Mouse (Mus musculus): Measurements from ENCODE around the gene Gm16253. TPM values are rescaled to one million over a fixed set of nuclear protein-coding genes. Genes with fewer than 3 reads are reported as not detected.

Gene Gm16253
- total RNA-seq (2023; ENCODE audit: inconsistent age) = 1.1 TPM in 1 of 4 replicates, not detected in the others

DNA sequence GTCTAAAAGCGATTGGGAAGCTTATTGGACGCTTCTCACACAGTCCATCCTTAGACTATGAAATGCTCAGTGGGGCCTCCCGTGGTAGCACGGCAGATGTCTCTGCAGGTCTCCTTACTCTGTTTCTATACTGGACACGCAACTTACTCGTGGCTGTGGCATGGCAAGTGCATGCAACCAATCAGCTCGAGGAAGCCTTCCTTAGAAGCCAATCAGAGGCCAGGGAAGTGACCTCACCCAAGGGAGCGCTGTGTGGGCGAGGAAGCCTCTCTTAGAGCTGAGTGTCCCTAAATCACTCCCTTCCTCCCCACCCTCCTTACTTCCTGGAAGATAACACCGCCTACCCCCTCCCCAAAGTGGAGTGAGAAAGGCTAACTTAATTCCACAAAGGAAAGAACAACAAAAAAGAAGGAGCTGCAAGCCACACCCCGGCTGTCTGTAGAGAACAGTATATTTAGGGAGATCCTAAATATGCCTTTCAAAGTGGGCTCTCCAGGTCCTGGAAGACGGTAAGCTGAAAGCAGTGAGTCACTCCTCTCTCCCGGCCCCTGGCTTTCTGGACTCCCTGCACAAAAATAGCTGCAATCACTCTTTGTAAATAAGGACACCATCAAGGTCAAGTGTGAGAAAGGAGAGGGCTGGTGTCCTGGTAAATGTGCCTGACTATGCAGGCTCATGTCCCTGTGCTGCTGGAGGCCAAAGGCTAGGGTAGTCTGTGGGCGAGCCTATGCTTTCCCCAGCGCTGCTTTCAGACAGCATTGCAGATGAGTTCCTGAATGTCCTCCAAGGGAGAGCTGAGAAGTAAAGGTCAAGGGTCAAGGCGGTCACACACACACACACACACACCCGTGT is at the start of gene Gm16253:
TSS of gene Gm16253 (plus strand) at position 295 of the 852 bp plus-strand sequence.

DNA sequence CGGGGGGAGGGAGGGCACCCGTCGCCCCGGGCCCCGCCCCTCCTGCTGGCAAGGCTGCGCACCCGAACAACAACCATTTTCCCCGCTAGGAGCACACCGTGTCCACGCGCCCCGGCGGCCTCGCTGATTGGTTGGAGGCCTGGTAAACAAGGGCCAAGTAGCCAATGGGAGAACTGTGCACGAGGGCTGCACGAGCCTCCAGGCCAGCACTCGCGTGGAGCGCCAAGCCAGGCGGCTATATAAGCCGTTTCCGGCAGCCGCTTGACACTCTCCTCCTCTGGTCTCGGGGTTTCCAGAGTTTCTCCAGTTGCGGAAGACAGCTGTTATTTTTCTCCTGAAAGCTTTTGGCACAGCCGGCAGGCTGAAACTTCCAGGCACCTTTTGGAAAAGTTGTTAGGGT is 19.1 kb upstream of the Gm16253 start, which contains the start of gene Txnip:
TSS of gene Txnip (plus strand) at position 264 of the 400 bp plus-strand sequence.

DNA sequence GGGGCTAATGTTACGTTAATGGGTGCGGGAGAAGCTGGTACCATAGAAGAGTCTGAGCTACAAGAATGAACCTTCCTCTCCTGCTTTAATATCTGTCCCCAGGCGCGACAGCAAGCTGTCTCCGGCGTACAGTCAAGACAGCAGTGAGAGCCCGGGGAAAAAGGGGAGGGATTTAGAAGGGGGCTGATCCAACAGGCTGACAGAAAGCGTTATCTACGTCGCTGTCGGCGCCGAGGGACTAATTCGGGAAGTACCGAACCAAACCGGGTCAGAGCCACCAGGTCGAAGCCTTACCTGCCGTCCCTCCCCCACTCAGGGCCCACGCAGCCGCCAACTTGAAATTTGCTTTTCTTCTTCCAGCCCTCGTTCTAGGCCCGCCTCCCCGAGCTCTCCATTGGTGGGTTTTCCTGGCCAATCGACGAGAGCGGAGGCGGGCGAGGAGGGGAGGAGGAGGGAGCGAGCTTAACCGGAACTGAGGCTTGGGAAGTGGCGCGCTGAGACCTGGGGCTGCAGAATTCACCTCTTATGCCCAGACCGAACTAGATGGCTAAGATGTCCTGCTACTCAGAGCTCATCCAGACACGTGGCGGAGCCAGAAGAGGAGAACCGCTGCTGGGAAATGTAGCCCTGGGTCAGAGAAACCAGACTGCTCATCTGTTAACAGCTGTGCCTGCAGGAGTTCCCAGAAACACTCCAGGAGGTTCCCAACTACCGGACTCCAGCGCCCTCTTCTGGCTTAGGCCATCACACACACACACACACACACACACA is 17.2 kb downstream of the Gm16253 start, which contains the start of gene Polr3gl:
TSS of gene Polr3gl (minus strand) at position 392 of the 771 bp plus-strand sequence.

DNA sequence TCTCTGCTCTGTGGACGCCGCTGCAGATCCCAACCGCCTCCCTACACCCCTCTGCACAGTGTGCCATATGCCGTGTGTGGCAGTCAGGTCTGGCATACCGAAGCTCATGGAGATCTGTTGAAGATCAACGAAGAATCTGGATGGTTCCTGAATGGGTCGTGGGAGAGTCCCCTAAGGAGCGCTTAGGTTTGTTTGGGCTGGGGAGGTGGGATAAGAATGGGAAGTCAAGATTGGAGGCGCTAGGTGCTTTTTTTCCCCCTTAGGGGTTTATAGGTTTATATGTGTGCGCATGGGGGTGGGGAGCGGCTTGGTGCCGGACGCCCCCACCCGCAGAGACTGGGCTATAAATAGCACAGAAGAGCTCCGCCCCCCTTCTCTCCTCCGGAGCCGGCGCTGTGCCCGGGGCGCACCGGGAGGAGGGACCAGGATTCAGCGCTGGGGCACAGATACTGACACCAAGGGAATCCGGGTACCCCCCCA is 19.5 kb downstream of the Gm16253 start, which contains the start of gene Ankrd34a:
TSS of gene Ankrd34a (plus strand) at position 409 of the 480 bp plus-strand sequence.

DNA sequence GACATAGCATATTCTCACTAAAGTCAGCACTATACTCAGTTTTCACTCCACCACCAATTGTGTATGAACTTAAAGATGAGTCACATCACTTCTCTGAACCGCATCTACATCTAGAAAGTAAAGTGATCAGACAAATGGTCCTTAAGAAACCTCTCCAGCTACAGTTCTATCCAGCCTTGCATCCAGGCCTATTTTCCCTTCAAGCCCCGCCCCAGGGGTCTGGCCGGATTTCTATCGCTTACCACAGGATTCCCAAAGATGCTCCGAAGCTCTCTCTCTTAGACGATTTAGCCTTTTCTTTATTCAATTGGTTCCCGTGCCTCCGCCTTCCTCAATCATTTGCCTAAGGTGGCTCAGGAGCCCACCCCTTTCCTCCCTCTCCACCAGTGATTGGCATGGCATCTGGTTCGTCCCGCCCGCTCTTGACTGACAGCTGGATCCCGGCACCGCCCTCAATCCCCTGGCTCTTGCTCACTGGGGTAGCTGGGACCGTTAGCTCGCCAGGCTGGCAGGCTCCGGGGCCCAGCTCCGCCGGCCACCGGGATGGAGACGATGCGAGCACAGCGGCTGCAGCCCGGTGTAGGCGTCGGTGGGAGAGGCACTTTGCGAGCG is 24.0 kb downstream of the Gm16253 start, which contains the start of gene Lix1l:
TSS of gene Lix1l (plus strand) at position 511 of the 612 bp plus-strand sequence.

DNA sequence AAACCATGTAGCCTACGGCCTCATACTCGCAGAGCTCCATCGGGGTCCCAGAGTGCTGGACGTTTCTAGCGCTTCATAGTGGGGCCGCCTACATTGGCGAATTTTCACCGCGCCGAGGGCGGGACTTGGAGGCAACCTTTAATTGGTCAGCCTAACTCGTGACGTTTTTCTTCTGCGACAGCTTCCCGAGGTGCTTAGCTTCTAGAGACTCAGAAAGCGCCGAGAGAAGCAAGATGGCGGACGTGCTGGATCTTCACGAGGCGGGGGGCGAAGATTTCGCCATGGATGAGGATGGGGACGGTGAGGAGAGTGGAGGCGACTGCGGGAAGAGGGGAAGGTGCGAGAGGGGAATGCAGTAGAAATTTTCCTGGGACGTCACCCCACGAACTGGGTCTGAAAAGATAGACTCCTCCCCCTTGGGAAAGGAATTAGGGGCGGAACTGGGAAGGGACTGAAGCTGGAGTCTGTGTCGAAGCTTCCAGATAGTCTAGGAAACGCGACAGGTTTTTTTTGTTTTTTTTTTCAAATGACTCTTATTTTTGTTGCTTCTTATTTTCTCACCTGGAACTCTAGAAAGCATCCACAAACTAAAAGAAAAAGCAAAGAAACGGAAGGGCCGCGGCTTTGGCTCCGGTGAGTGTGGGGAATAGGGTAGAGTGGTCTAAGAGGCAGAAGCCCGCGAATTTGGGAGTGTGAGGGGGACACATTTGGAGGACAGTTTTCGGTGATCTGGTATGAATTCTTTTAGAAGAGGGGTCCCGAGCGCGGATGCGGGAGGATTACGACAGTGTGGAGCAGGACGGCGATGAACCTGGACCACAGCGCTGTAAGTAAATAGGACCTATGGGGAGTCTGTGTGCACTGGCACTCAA is 53.2 kb downstream of the Gm16253 start, which contains the start of gene Rbm8a:
TSS of gene Rbm8a (plus strand) at position 205 of the 872 bp plus-strand sequence.

Other genes with a start within 250 kb of the Gm16253 start
- not detected in 4 replicates for gene BC107364, start 124.7 kb upstream of the Gm16253 start, total RNA-seq (2023; ENCODE audit: inconsistent age)
- gene Hfe2, start 51.8 kb upstream of the Gm16253 start, total RNA-seq (2023; ENCODE audit: inconsistent age) = not detected in 4 replicates
- 694 to 799 TPM (median 724 TPM) in 4 replicates for gene Txnip, start 19.0 kb upstream of the Gm16253 start, total RNA-seq (2023; ENCODE audit: inconsistent age)
- gene Polr3gl, start 17.2 kb downstream of the Gm16253 start, total RNA-seq (2023; ENCODE audit: inconsistent age) = 29.5 to 38.6 TPM (median 30.7 TPM) in 4 replicates
- gene Ankrd34a, start 19.7 kb downstream of the Gm16253 start, total RNA-seq (2023; ENCODE audit: inconsistent age) = not detected in 4 replicates
- 0.32 to 0.42 TPM (median 0.38 TPM) in 4 replicates for gene Lix1l, start 24.2 kb downstream of the Gm16253 start, total RNA-seq (2023; ENCODE audit: inconsistent age)
- 89.8 to 108 TPM (median 92.8 TPM) in 4 replicates for gene Rbm8a, start 52.9 kb downstream of the Gm16253 start, total RNA-seq (2023; ENCODE audit: inconsistent age)
- 21.1 to 26.9 TPM (median 23.2 TPM) in 4 replicates for gene Pex11b, start 58.4 kb downstream of the Gm16253 start, total RNA-seq (2023; ENCODE audit: inconsistent age)
- gene Gm42957, start 58.5 kb downstream of the Gm16253 start, total RNA-seq (2023; ENCODE audit: inconsistent age) = 0.15 TPM in 1 of 4 replicates, not detected in the others
- gene Itga10, start 68.6 kb downstream of the Gm16253 start, total RNA-seq (2023; ENCODE audit: inconsistent age) = 1.7 to 3.0 TPM (median 2.6 TPM) in 4 replicates
- 0.19 TPM in 1 of 4 replicates, not detected in the others for gene Ankrd35, start 93.1 kb downstream of the Gm16253 start, total RNA-seq (2023; ENCODE audit: inconsistent age)
- gene Pias3, start 119.4 kb downstream of the Gm16253 start, total RNA-seq (2023; ENCODE audit: inconsistent age) = 36.7 to 42.8 TPM (median 39.4 TPM) in 4 replicates
- 0.67 to 1.3 TPM (median 0.94 TPM) in 4 replicates for gene Nudt17, start 131.6 kb downstream of the Gm16253 start, total RNA-seq (2023; ENCODE audit: inconsistent age)
- 53.3 to 59.5 TPM (median 55.8 TPM) in 4 replicates for gene Polr3c, start 150.6 kb downstream of the Gm16253 start, total RNA-seq (2023; ENCODE audit: inconsistent age)
- gene Rnf115, start 150.7 kb downstream of the Gm16253 start, total RNA-seq (2023; ENCODE audit: inconsistent age) = 50.2 to 61.3 TPM (median 53.4 TPM) in 4 replicates

Measured in B cell, adult (primary cell).